Mouse (Mus musculus) hindbrain, embryonic 10.5 days (tissue): ENCODE measurements around the gene Atp6v1g2. TPM values are rescaled to one million over a fixed set of nuclear protein-coding genes. Genes with fewer than 3 reads are reported as not detected.
"Not testable (repeated sequence)": the region's sequence is repeated elsewhere in the genome, so short reads cannot be mapped to it uniquely, and the experiment has no call there.

Experiments
- DNase-seq: peaks from one replicate; pipeline ENCODE4 v3.0.0-alpha.2; 2017; ENCODE audit warnings: low spot score
- H3K27ac ChIP-seq: fragments of 300-500 bp; sonication (generic); 2 replicates; pipeline ENCODE4 v1.5.1; 2016; ENCODE audit warnings: mild to moderate bottlenecking, moderate library complexity
- H3K27me3 ChIP-seq: fragments of 300-500 bp; sonication (generic); 2 replicates; pipeline ENCODE4 v1.6.1; 2016; ENCODE audit warnings: mild to moderate bottlenecking; ENCODE audit not compliant: poor library complexity, insufficient read depth, severe bottlenecking
- H3K36me3 ChIP-seq: fragments of 300-500 bp; sonication (generic); 2 replicates; pipeline ENCODE4 v1.6.1; 2016; ENCODE audit warnings: mild to moderate bottlenecking, moderate library complexity
- H3K4me1 ChIP-seq: fragments of 300-500 bp; sonication (generic); replicated peaks from 2 replicates; pipeline ENCODE4 v1.6.1; 2016; ENCODE audit warnings: mild to moderate bottlenecking
- H3K4me3 ChIP-seq: fragments of 300-500 bp; sonication (generic); 2 replicates; pipeline ENCODE4 v1.5.1; 2016; ENCODE audit warnings: mild to moderate bottlenecking, moderate library complexity
- H3K9me3 ChIP-seq: fragments of 300-500 bp; sonication (generic); 2 replicates; pipeline ENCODE4 v1.6.1; 2016; ENCODE audit warnings: mild to moderate bottlenecking, moderate library complexity
- WGBS: fragments of 180-500 bp; shearing (Covaris S2); methylation state at CpG from one replicate; pipeline ENCODE4 v1.1.7; 2016; 5-methylcytosine and 5-hydroxymethylcytosine counted together
- polyA plus RNA-seq: library from polyadenylated mRNA; unstranded; fragments of >200 nt; fragmentation: Nextera tagmentation; extraction: Ambion mirVana; gene quantifications from 2 replicates; pipeline ENCODE4 v1.2.1, GENCODE M21; 2016

Gene Atp6v1g2
- polyA plus RNA-seq, 1 experiment from 2014 or later: 12.9 TPM

- peak overlapping the region; percentile 74 for H3K4me3 ChIP-seq
- H3K27me3 ChIP-seq, H3K9me3 ChIP-seq, DNase-seq: not testable (repeated sequence)
- peaks cover 39% of the 10 kb centered on the region for H3K4me1 ChIP-seq
- H3K27ac ChIP-seq: peak overlapping the region; percentile 98; the same call in 1 of the 2 replicates
- H3K36me3 ChIP-seq: peaks cover 42% of the 10 kb centered on the region
- 90% methylated on average over 7 of the region's 7 CpGs for WGBS
These were observed 630 bp downstream of the Atp6v1g2 start for GRCm38 (mm10) chr17:35234090-35234489.

- Histone ChIP-seq H3K27me3 (no peaks in the 10 kb centered on the region), H3K27ac (peak overlapping the region; percentile 98), H3K9me3 (no peaks in the 10 kb centered on the region), H3K4me1 (peaks cover 40% of the 10 kb centered on the region), H3K4me3 (peak overlapping the region; percentile 74), H3K36me3 (peaks cover 34% of the 10 kb centered on the region)
- peak; percentile 69 for DNase-seq
- WGBS: 4% methylated on average over 31 of the region's 31 CpGs
These were observed 1.4 kb downstream of the Atp6v1g2 start for GRCm38 (mm10) chr17:35234903-35235302.

DNA sequence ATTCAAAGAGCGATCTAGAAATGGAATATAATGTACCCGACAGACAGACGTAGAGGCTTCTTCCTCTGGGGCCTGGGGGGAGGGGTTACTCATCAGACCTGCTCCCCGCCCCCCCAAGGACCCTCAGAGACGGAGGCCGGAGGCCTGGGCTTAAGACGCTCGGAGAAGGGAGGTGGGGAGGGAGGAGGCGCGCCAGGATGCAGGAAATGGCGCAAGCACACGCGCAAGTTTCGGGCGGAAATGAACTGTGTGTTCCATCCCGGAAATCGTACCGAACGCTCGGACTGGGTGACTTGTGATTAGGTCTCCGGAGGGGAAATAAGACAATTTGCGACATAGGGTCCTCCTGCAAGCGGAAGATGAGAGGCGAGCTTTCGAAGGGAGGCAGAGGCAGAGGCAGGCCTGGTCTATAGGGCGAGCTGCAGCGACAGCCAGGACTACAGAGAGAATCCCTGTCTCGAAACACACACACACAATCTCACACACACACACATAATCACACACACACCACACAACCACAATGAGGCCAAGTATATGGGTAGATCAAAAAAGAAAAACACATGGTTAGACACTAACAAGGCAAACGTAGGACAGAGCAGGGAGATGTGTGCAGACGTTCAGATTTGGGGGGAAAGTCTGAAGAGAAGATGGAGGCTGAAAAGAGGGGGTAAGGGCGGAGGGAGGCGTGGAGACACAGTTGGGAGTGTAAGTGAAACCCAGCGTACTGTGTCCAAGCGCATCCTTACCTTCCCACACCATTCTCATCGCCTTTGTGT is 2.3 kb downstream of the Atp6v1g2 start, which contains the start of gene Nfkbil1:
TSS of gene Nfkbil1 (minus strand) at position 179 of the 776 bp plus-strand sequence.
- peaks cover 49% of the 10 kb centered on the region for H3K4me1 ChIP-seq
- WGBS: under 1% methylated on average over 35 of the region's 35 CpGs
- H3K27me3 ChIP-seq: no peaks in the 10 kb centered on the region
- no peaks in the 10 kb centered on the region for H3K9me3 ChIP-seq
- H3K36me3 ChIP-seq: peaks cover 26% of the 10 kb centered on the region
- H3K4me3 ChIP-seq: peak within 1 kb of the TSS; percentile 74
- H3K27ac ChIP-seq: peak within 1 kb of the TSS; percentile 98
- peak; percentile 91 for DNase-seq

DNA sequence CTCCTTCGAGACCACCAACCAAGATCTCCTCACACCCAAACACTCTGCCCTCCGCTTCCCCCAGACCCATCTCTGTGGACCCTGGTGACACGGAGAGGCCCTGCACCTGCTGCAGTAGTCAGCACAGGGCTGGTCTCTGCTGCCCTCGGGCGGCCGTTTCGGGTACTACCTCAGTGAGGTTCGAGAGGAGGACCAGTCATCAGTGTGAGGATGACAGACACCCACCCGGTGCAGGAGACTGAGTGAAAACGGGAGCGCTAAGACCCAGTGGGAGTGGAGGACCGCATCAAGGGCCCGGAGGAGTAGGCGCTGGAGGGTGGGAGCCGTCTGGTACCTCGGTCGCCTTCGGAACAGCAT is 2.9 kb downstream of the Atp6v1g2 start:
- H3K36me3 ChIP-seq: peaks cover 21% of the 10 kb centered on the region
- under 1% methylated on average over 18 of the region's 18 CpGs for WGBS
- no peaks in the 10 kb centered on the region for H3K27me3 ChIP-seq
- H3K4me1 ChIP-seq: peaks cover 52% of the 10 kb centered on the region
- peak overlapping the region; percentile 98 for H3K27ac ChIP-seq
- no peaks in the 10 kb centered on the region for H3K9me3 ChIP-seq
- DNase-seq: peak; percentile 97
- H3K4me3 ChIP-seq: peak overlapping the region; percentile 74

- Histone ChIP-seq H3K4me1 (peaks cover 48% of the 10 kb centered on the region), H3K27ac (peak overlapping the region; percentile 98), H3K27me3 (no peaks in the 10 kb centered on the region), H3K36me3 (peaks cover 18% of the 10 kb centered on the region), H3K4me3 (peak overlapping the region; percentile 74), H3K9me3 (no peaks in the 10 kb centered on the region)
- 78% methylated on average over 9 of the region's 9 CpGs for WGBS
- no peak for DNase-seq
These were observed 3.5 kb downstream of the Atp6v1g2 start for GRCm38 (mm10) chr17:35236996-35237395.

DNA sequence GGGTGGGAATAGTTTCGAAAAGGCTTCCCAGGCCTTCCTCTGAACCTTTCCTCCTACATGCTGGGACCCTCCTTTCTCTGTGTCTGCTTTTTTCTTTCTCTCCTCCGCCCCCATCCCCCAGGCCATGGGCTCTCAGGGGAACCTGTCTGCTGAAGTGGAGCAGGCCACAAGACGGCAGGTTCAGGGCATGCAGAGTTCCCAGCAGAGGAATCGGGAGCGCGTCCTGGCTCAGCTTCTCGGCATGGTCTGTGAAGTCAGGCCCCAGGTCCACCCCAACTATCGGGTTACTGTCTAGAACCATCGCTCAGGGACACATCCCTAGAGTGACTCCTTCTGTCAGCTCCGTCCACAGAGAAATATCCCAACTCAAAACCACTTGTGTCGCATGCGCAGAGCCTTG is 4.0 kb downstream of the Atp6v1g2 start:
- H3K27ac ChIP-seq: no peak overlapping the region
- H3K4me1 ChIP-seq: peaks cover 44% of the 10 kb centered on the region
- no peaks in the 10 kb centered on the region for H3K9me3 ChIP-seq
- DNase-seq: no peak
- 86% methylated on average over 12 of the region's 12 CpGs for WGBS
- H3K36me3 ChIP-seq: peaks cover 15% of the 10 kb centered on the region
- no peak overlapping the region for H3K4me3 ChIP-seq
- H3K27me3 ChIP-seq: no peaks in the 10 kb centered on the region

DNA sequence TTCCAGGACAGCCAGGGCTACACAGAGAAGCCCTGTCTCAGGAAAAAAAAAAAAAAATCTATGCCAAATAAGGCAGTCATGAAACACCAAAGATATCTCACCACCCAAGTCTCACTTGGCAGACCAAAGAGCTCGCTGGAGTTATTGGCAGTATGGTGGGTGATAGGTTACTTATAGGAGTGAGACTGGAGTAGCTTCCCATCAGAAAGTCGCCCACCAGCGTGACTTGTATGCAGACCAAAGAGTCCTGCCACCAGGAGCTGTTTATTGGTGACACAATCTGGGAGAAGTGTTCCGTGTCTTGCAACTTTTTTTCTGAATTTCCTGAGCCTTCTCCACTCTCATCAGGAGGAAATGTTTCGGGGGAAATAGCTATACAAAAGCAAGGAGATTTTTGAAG is 6.2 kb downstream of the Atp6v1g2 start:
- Histone ChIP-seq H3K4me1 (peaks cover 45% of the 10 kb centered on the region), H3K27ac (peak overlapping the region; percentile 98; the same call in 1 of the 2 replicates), H3K9me3 (no peaks in the 10 kb centered on the region), H3K27me3 (no peaks in the 10 kb centered on the region), H3K4me3 (no peak overlapping the region), H3K36me3 (peaks cover 18% of the 10 kb centered on the region)
- WGBS: 83% methylated on average over 5 of the region's 5 CpGs
- no peak for DNase-seq

DNA sequence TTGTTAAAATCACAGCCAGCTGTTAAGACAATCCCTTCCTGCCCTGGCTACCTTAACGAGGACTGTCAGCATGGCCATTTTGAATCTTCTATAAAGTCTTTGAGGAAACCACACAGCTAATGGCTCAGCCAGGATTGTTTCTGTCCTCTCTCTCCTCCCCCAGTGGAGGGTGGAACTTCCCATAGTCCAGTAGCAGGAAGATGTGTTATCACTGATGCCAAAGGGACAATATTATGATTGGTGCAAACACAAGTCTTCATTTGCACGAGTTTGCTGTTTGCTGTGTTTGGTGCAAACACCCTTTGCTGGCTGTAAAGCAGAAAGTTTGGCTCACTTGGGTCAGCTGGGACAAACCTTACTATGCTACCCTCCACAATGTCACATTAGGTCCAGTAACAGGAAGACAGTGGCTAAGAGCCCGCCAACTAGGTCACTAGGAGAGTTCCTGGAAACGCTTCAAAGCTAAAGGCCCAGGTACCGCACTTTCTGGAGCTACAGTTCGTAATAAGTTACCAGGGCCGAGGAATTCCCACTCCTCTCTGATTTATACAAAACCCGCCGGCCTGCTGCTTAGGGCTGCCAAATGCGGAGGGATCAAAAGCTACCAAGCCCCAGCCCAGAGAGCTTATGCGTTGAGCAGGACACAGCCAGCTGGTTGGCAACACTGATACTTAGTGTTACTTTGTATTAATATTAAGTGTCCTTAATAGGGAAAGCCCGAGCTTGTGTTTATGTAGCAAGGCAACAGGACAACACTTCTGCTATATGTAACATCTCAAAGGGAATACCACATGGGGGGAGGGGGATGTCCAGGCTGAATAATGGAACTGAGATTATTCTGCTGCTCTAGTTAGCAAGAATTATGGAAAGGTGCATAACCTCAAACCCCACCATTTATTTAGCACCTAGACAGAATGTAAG is 7.2 kb downstream of the Atp6v1g2 start:
- no peak for DNase-seq
- no peaks in the 10 kb centered on the region for H3K9me3 ChIP-seq
- no peaks in the 10 kb centered on the region for H3K27me3 ChIP-seq
- peak overlapping the region; percentile 98 for H3K27ac ChIP-seq
- peaks cover 51% of the 10 kb centered on the region for H3K4me1 ChIP-seq
- H3K36me3 ChIP-seq: peaks cover 28% of the 10 kb centered on the region
- H3K4me3 ChIP-seq: peak overlapping the region; percentile 95
- WGBS: 36% methylated on average over 12 of the region's 12 CpGs

- DNase-seq: peak; percentile 96
- Histone ChIP-seq H3K9me3 (no peaks in the 10 kb centered on the region), H3K4me3 (peak within 1 kb of the TSS; percentile 95), H3K27ac (peak within 1 kb of the TSS; percentile 98), H3K27me3 (no peaks in the 10 kb centered on the region), H3K36me3 (peaks cover 36% of the 10 kb centered on the region), H3K4me1 (peaks cover 55% of the 10 kb centered on the region)
- WGBS: under 1% methylated on average over 69 of the region's 69 CpGs
These were observed 8.0 kb downstream of the Atp6v1g2 start, which contains the start of gene Ddx39b for GRCm38 (mm10) chr17:35241305-35242014. Ddx39b (plus strand) TSS chr17:35241746.

DNA sequence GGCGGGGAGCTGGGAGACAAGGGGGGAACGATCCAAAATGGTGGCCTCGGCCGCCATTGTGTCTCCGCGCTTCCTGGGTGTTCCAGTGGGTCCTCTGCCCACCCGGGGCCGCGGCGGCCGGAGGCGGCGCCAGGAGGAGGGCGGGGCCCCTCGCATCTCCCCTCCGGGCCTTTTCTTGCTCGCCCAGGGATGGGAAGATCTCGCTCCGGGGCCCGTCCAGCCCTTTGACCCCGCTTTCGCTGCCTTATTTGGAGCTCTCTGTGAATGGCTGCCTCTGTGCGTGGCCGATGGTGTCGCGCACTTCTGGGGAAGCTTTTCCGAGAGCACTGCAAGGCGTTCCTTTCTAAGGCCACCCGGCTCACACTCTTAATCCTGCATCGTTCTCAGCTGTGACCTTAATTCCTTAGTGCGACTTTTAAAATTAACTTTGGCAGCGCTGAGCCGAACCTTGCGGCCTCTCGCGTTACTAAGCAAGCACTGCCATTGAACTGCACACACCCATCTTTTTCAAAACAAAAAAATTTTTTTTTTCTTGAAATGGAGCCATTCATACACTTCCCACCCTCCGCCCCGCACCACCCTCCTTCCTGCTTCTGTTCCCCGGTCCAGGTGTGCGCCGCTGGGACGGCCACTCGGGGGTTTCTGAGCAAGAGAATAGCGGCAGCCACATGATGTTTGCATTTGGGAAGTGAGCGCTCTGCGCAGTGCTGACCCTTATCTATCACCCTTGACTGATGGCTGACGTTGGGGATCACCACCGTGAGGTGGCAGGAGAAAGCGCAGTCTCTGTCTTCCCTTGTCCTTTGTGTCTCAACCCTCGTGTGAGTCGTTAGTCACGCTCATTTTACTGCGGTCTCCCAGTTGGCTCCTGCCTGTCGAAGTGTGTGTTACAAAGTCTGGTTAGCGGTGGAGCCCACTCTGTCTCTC is 8.8 kb downstream of the Atp6v1g2 start:
- Histone ChIP-seq H3K27me3 (no peaks in the 10 kb centered on the region), H3K27ac (peak overlapping the region; percentile 98), H3K36me3 (peaks cover 44% of the 10 kb centered on the region), H3K9me3 (no peaks in the 10 kb centered on the region), H3K4me1 (peaks cover 50% of the 10 kb centered on the region), H3K4me3 (peak overlapping the region; percentile 95)
- DNase-seq: peak; percentile 73
- WGBS: under 1% methylated on average over 55 of the region's 55 CpGs

GRCm38 (mm10) chr17:35243086-35243485 is 9.6 kb downstream of the Atp6v1g2 start:
- Histone ChIP-seq H3K4me1 (peaks cover 50% of the 10 kb centered on the region), H3K36me3 (peaks cover 52% of the 10 kb centered on the region)
- 10% methylated on average over 16 of the region's 16 CpGs for WGBS

More at GRCm38 (mm10) chr17:35243086-35243485, 9.6 kb downstream of the Atp6v1g2 start:
- peak; percentile 57 for DNase-seq
- Histone ChIP-seq H3K4me3 (peak overlapping the region; percentile 95), H3K9me3 (no peaks in the 10 kb centered on the region), H3K27ac (peak overlapping the region; percentile 98), H3K27me3 (no peaks in the 10 kb centered on the region)
